Mouse (Mus musculus) left cerebral cortex, adult 8-10 months (tissue): ENCODE measurements around the gene Dsp. TPM values are rescaled to one million over a fixed set of nuclear protein-coding genes. Genes with fewer than 3 reads are reported as not detected.

ENCODE experiments used
- DNase-seq, 2 experiments: peaks; one replicate each; pipeline ENCODE4 v3.0.0; 2022; ENCODE audit warnings: low spot score in 2 of 2
- total RNA-seq, 4 experiments: library from RNA; stranded (reverse); gene quantifications; 2 replicates each; pipeline ENCODE4 v1.2.4; 2022

Dsp gene
- total RNA-seq = under 1 TPM; 0.32 to 0.63 (median 0.34) TPM

GRCm38 (mm10) chr13:38151069-38151588 is at the start of gene Dsp:
Gene Dsp (plus strand): TSS chr13:38151294.
- DNase-seq = no peak

GRCm38 (mm10) chr13:38103406-38103805 is 47.7 kb upstream of the Dsp start:
- no peak for DNase-seq

- DNase-seq = no peak
These were observed 46.6 kb upstream of the Dsp start for GRCm38 (mm10) chr13:38104501-38104900.

- no peak for DNase-seq
These were observed 42.0 kb upstream of the Dsp start for GRCm38 (mm10) chr13:38109081-38109480.

GRCm38 (mm10) chr13:38122321-38122720 is 28.8 kb upstream of the Dsp start:
- no peak for DNase-seq

- DNase-seq = no peak
These were observed 27.4 kb upstream of the Dsp start for GRCm38 (mm10) chr13:38123666-38124065.

- no peak for DNase-seq
These were observed 23.4 kb upstream of the Dsp start for GRCm38 (mm10) chr13:38127683-38128082.

- DNase-seq = no peak
These were observed 22.8 kb upstream of the Dsp start for GRCm38 (mm10) chr13:38128246-38128645.

- DNase-seq = no peak
These were observed 21.6 kb upstream of the Dsp start for GRCm38 (mm10) chr13:38129492-38129891.

GRCm38 (mm10) chr13:38130116-38130515 is 21.0 kb upstream of the Dsp start:
- DNase-seq = no peak

GRCm38 (mm10) chr13:38133016-38133528 is 18.0 kb upstream of the Dsp start:
- DNase-seq = no peak

GRCm38 (mm10) chr13:38140521-38140920 is 10.6 kb upstream of the Dsp start:
- DNase-seq = no peak

- DNase-seq = no peak
These were observed 6.0 kb upstream of the Dsp start for GRCm38 (mm10) chr13:38144962-38145713.

GRCm38 (mm10) chr13:38148348-38148747 is 2.7 kb upstream of the Dsp start:
- no peak for DNase-seq

- DNase-seq = no peak
These were observed 756 bp downstream of the Dsp start for GRCm38 (mm10) chr13:38151671-38152428.

GRCm38 (mm10) chr13:38152429-38153035 is 1.4 kb downstream of the Dsp start:
- DNase-seq = no peak

GRCm38 (mm10) chr13:38155523-38155922 is 4.4 kb downstream of the Dsp start:
- DNase-seq = no peak

- no peak for DNase-seq
These were observed 6.5 kb downstream of the Dsp start for GRCm38 (mm10) chr13:38157635-38158034.

GRCm38 (mm10) chr13:38162002-38162401 is 10.9 kb downstream of the Dsp start:
- no peak for DNase-seq

- peak in 1 of 2 experiments; percentile 8 for DNase-seq
These were observed 11.6 kb downstream of the Dsp start for GRCm38 (mm10) chr13:38162668-38163067.

- DNase-seq = no peak
These were observed 13.8 kb downstream of the Dsp start for GRCm38 (mm10) chr13:38164932-38165331.

GRCm38 (mm10) chr13:38167056-38167455 is 16.0 kb downstream of the Dsp start:
- no peak for DNase-seq
